Mouse (Mus musculus): ENCODE results near the gene Efs.

DNA sequence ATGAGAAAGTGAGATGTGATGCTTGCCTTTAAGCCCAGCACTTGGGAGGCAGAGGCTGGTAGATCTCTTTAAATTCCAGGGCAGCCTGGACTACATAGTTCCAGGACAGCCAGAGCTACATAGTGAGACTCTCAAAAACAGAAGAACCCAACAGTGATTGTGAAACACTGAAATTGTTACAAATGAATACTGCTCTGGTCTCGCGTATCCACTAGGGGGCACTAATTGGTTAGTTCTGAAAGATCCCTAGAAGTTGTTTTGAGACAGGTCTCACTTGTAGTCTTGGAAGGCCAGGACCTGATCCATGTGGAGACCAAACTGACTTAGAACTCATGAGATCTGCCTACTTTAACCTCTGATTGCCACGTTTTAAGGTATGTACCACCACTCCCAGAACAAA lies 25.5 kb downstream of the Efs start:
- TF ChIP-seq CTCF (IDR thresholded peaks at IDR 0.05; ENCODE audit: borderline replicate concordance, control insufficient read depth, extremely low read depth, insufficient read depth, low read length, poor library complexity) = no peak
- no peak for TF ChIP-seq POLR2A (IDR thresholded peaks at IDR 0.05; ENCODE audit: control insufficient read depth, extremely low read depth, insufficient read depth, low read length, poor library complexity)
